Mouse (Mus musculus): ENCODE results near the gene Adh5.

- TF ChIP-seq CTCF (IDR thresholded peaks at IDR 0.05; ENCODE audit: control insufficient read depth, insufficient read depth, insufficient read length) (no peak), USF1 (IDR thresholded peaks at IDR 0.05; ENCODE audit: low read depth) (no peak), MAX (IDR thresholded peaks at IDR 0.05) (no peak), MYOD1 (IDR thresholded peaks at IDR 0.05; ENCODE audit: control insufficient read depth, insufficient read length, low read depth) (no peak), MYOG (IDR thresholded peaks at IDR 0.05; ENCODE audit: control insufficient read depth, extremely low read depth, insufficient read length) (no peak)
Observed at GRCm38 (mm10) chr3:138471066-138471465, 28.2 kb downstream of the Adh5 start.
